Mouse (Mus musculus) C2C12 (cell line): ENCODE measurements around the gene Ttbk1.

Source experiments
- CEBPB ChIP-seq: IDR thresholded peaks from one replicate; pipeline ENCODE4 v1.6.1; 2011; ENCODE audit warnings: low read depth, mild to moderate bottlenecking, control low read depth, moderate library complexity
- CTCF ChIP-seq: IDR thresholded peaks from one replicate; pipeline ENCODE4 v1.5.1; 2011; ENCODE audit not compliant: control insufficient read depth, insufficient read depth, insufficient read length
- MAX ChIP-seq: IDR thresholded peaks from one replicate; pipeline ENCODE4 v1.6.1; 2011; ENCODE audit warnings: mild to moderate bottlenecking, control low read depth
- MYOD1 ChIP-seq: IDR thresholded peaks from one replicate; pipeline ENCODE4 v1.6.1; 2011; ENCODE audit warnings: low read depth; ENCODE audit not compliant: control insufficient read depth, insufficient read length
- MYOG ChIP-seq: IDR thresholded peaks from one replicate; pipeline ENCODE4 v1.6.1; 2011; ENCODE audit not compliant: control insufficient read depth, insufficient read length; ENCODE audit errors: extremely low read depth
- USF1 ChIP-seq: IDR thresholded peaks from one replicate; pipeline ENCODE4 v1.6.1; 2011; ENCODE audit warnings: low read depth, mild to moderate bottlenecking, control low read depth, moderate library complexity

DNA sequence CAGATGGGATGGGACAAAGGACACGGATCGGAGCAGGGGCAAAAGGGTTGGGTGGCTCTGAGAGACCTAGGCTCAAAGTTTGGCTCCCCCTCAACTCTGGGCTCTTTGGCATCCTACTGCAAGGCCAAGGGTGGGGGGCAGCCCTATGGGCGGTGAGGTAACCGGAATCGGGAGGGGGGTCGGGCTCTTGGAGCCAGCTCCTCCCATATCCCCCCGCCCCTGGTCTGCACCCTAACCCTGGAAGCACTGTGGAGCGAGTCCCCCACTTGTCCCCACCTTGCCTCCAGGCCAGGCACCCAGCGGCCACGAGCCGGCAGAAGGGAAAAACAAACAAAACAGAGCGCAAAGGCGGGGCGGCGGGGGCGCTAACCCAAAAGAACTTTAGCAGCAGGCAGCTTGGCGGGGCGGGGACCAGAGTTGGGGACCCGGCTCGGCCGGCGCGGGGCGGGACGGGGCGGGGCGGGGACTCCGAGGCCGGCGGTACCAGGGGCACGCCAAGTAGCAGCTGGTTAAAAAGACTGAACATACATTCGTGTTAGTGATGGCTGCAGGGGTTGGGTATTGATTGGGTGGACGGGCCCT, 32.3 kb downstream of the Ttbk1 start:
- TF ChIP-seq CTCF = no peak
- no peak for TF ChIP-seq USF1
- TF ChIP-seq MAX = no peak
- TF ChIP-seq MYOD1 = no peak
- no peak for TF ChIP-seq CEBPB
- no peak for TF ChIP-seq MYOG
